Mouse (Mus musculus): ENCODE measurements around the gene Nudt22.
A peak's percentile ranks its signal among the peaks of the same experiment; 100 is the strongest.
"Not testable (repeated sequence)": the region's sequence is repeated elsewhere in the genome, so short reads cannot be mapped to it uniquely, and the experiment has no call there.

The Nudt22 gene

GRCm38 (mm10) chr19:6994489-6994888, 1.4 kb downstream of the Nudt22 start:
- DNase-seq, result no peak

- DNase-seq, result no peak
These were observed 1.9 kb downstream of the Nudt22 start for GRCm38 (mm10) chr19:6994002-6994401.

GRCm38 (mm10) chr19:6993011-6993770, 2.7 kb downstream of the Nudt22 start:
- no peak for DNase-seq

GRCm38 (mm10) chr19:6992011-6992858, 3.7 kb downstream of the Nudt22 start, which contains the start of gene Dnajc4:
Dnajc4 (minus strand) TSS chr19:6992572.
- peak; percentile 95 to 96 for DNase-seq

- not testable (repeated sequence) for DNase-seq
These were observed 4.8 kb downstream of the Nudt22 start for GRCm38 (mm10) chr19:6991166-6991565.

GRCm38 (mm10) chr19:6990712-6991111, 5.2 kb downstream of the Nudt22 start:
- DNase-seq, result no peak

GRCm38 (mm10) chr19:6989251-6989650, 6.7 kb downstream of the Nudt22 start:
- no peak for DNase-seq

- DNase-seq, result no peak
These were observed 8.0 kb downstream of the Nudt22 start for GRCm38 (mm10) chr19:6987904-6988285.

- DNase-seq, result peak; percentile 73 to 78
These were observed 8.6 kb downstream of the Nudt22 start, which contains the start of gene Vegfb for GRCm38 (mm10) chr19:6987061-6987903. Vegfb (minus strand) TSS chr19:6987651.

- DNase-seq, result no peak
These were observed 9.8 kb downstream of the Nudt22 start for GRCm38 (mm10) chr19:6985951-6986708.

GRCm38 (mm10) chr19:6985300-6985699, 10.6 kb downstream of the Nudt22 start:
- DNase-seq, result no peak

GRCm38 (mm10) chr19:6983621-6984020, 12.3 kb downstream of the Nudt22 start:
- no peak for DNase-seq

GRCm38 (mm10) chr19:6981465-6981864, 14.5 kb downstream of the Nudt22 start:
- DNase-seq, result no peak

- peak; percentile 99 for DNase-seq
These were observed 15.4 kb downstream of the Nudt22 start, which contains the start of gene Fkbp2 for GRCm38 (mm10) chr19:6980381-6981093. Fkbp2 (minus strand) TSS chr19:6980501.

GRCm38 (mm10) chr19:6979486-6980380, 16.2 kb downstream of the Nudt22 start:
- DNase-seq, result peak; percentile 99 to 100

GRCm38 (mm10) chr19:6979001-6979479, 16.9 kb downstream of the Nudt22 start:
- peak in 1 of 2 experiments; percentile 53 for DNase-seq

- no peak for DNase-seq
These were observed 17.3 kb downstream of the Nudt22 start for GRCm38 (mm10) chr19:6978639-6978974.

GRCm38 (mm10) chr19:6977759-6978638, 17.9 kb downstream of the Nudt22 start:
- no peak for DNase-seq
